Mouse (Mus musculus) neural tube, embryonic 13.5 days (tissue): ENCODE results near the gene Ccnb1ip1. TPM values are rescaled to one million over a fixed set of nuclear protein-coding genes. Genes with fewer than 3 reads are reported as not detected.

Source experiments
- ATAC-seq: fragments of 200-750 bp; cut with Nextera tagmentation; 2 replicates; pipeline ENCODE4 v1.8.0; 2017; ENCODE audit warnings: low read depth, mild to moderate bottlenecking, moderate TSS enrichment, moderate library complexity
- H3K27ac ChIP-seq: fragments of 300-500 bp; sonication (generic); replicated peaks from 2 replicates; pipeline ENCODE4 v1.5.1; 2015; ENCODE audit warnings: moderate library complexity, mild to moderate bottlenecking, inconsistent platforms
- H3K27me3 ChIP-seq: fragments of 300-500 bp; sonication (generic); 2 replicates; pipeline ENCODE4 v1.6.1; 2015; ENCODE audit warnings: mild to moderate bottlenecking, inconsistent platforms
- H3K36me3 ChIP-seq: fragments of 300-500 bp; sonication (generic); 2 replicates; pipeline ENCODE4 v1.6.1; 2015; ENCODE audit warnings: mild to moderate bottlenecking, inconsistent platforms
- H3K4me1 ChIP-seq: fragments of 300-500 bp; sonication (generic); replicated peaks from 2 replicates; pipeline ENCODE4 v1.6.1; 2015; ENCODE audit warnings: inconsistent platforms
- H3K4me2 ChIP-seq: fragments of 300-500 bp; sonication (generic); 2 replicates; pipeline ENCODE4 v1.6.1; 2015; ENCODE audit warnings: inconsistent platforms, mild to moderate bottlenecking, moderate library complexity
- H3K4me3 ChIP-seq: fragments of 300-500 bp; sonication (generic); 2 replicates; pipeline ENCODE4 v1.5.1; 2015; ENCODE audit warnings: mild to moderate bottlenecking, inconsistent platforms
- H3K9ac ChIP-seq: fragments of 300-500 bp; sonication (generic); 2 replicates; pipeline ENCODE4 v1.6.1; 2015; ENCODE audit warnings: moderate library complexity, mild to moderate bottlenecking, inconsistent platforms
- H3K9me3 ChIP-seq: fragments of 300-500 bp; sonication (generic); 2 replicates; pipeline ENCODE4 v1.6.1; 2016; ENCODE audit warnings: inconsistent platforms
- WGBS: fragments of 180-500 bp; shearing (Covaris S2); methylation state at CpG from one replicate; pipeline ENCODE4 v1.1.7; 2015; 5-methylcytosine and 5-hydroxymethylcytosine counted together
- polyA plus RNA-seq: library from polyadenylated mRNA; unstranded; fragments of >200 nt; fragmentation: Nextera tagmentation; extraction: Ambion mirVana; gene quantifications from 2 replicates; pipeline ENCODE4 v1.2.1, GENCODE M21; 2015

The Ccnb1ip1 gene
- polyA plus RNA-seq, 1 experiment from 2014 or later, result not detected

GRCm38 (mm10) chr14:50771342-50771741, 36.2 kb downstream of the Ccnb1ip1 start:
- ATAC-seq, result no peak

DNA sequence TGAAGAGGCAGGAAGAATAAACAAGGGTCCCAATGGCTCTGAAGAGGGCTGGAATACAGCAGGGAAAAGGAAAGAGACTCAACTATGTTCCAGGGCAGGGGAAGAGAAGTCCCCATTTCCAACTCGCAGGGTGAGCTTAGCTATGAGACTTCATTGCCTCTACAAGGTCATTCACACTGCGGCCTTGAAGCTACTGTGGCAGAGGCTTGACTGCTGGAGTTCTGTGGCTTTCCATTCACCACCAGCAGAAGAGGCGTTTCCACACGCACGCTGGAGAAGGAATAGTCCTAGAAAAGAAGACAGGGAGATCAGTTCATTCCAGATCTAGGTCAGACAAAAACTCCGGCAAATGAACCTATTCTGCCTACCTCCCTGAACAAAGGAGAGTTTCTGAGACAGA, 41.8 kb downstream of the Ccnb1ip1 start:
- 91% methylated on average over 6 of the region's 6 CpGs for WGBS
- H3K4me2 ChIP-seq, result no peak overlapping the region
- no peaks in the 10 kb centered on the region for H3K4me1 ChIP-seq
- ATAC-seq, result no peak
- H3K4me3 ChIP-seq, result no peak overlapping the region
- no peaks in the 10 kb centered on the region for H3K9me3 ChIP-seq
- peaks cover 75% of the 10 kb centered on the region for H3K36me3 ChIP-seq
- no peak overlapping the region for H3K9ac ChIP-seq
- H3K27ac ChIP-seq, result no peak overlapping the region
- H3K27me3 ChIP-seq, result no peaks in the 10 kb centered on the region

More at GRCm38 (mm10) chr14:50771342-50771741, 36.2 kb downstream of the Ccnb1ip1 start:
- Histone ChIP-seq H3K27me3 (no peaks in the 10 kb centered on the region), H3K4me2 (no peak overlapping the region), H3K4me3 (no peak overlapping the region), H3K9ac (no peak overlapping the region), H3K4me1 (no peaks in the 10 kb centered on the region), H3K27ac (no peak overlapping the region), H3K9me3 (no peaks in the 10 kb centered on the region), H3K36me3 (peaks cover 96% of the 10 kb centered on the region)
- WGBS, result 87% methylated on average over 2 of the region's 2 CpGs

DNA sequence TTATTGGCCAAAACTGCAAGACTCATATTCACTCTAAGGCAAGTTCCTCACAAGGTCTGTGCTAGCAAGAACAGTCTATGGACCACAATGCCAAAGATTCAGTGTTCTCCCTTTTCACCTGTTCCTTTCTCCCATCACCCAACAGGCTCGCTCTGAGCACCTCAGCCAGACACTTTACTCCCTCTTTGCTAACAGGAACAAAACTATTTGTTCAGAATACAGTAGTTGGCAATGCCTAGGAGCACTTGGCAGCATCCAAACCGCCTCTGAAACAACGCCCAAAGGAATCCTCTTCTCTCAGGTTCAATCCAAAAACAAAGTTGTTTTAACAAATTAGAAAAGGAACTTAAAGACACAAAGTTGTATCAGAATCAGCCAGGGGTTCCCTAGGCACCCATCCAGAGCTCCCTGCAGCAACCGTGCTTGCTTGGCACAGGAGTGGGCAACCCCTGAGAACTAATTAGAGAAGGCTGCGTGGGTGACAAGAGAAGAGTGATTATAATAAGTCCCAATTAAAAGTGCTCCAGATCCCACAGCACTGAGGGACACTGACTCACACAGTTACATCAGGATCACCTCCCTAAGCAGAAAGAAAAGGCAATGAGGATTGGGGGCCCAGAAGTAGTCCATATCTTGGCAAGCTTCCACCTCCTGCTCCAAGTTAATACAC, 49.0 kb downstream of the Ccnb1ip1 start:
- ATAC-seq, result no peak
- H3K36me3 ChIP-seq, result peaks cover 8% of the 10 kb centered on the region
- H3K4me2 ChIP-seq, result no peak overlapping the region
- no peak overlapping the region for H3K27ac ChIP-seq
- WGBS, result 84% methylated on average over 5 of the region's 5 CpGs
- H3K9me3 ChIP-seq, result no peaks in the 10 kb centered on the region
- no peak overlapping the region for H3K9ac ChIP-seq
- no peaks in the 10 kb centered on the region for H3K27me3 ChIP-seq
- H3K4me1 ChIP-seq, result no peaks in the 10 kb centered on the region
- H3K4me3 ChIP-seq, result no peak overlapping the region

DNA sequence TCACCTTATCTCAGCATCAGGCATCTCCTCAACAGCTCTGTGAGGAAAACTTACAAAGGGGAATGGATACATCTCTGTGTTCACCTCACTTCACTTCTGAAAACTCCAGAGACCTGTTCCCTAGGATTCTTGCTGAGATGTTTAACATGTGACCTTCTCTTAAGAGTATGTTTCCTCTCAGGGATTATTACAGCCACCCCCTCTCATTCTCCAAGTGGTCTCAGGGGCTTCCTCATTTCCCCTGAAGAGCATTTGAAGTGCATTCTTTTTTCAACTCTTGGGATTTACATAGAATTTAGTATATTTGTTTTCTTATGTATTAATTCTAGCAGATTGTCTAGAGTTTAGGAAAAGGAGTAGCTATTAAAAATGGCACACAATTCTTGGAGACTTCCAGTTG, 62.5 kb downstream of the Ccnb1ip1 start, which contains the start of gene Olfr749:
TSS of gene Olfr749 (minus strand) at position 101 of the 400 bp plus-strand sequence.
- H3K27me3 ChIP-seq, result no peaks in the 10 kb centered on the region
- H3K9ac ChIP-seq, result no peak within 1 kb of the TSS
- H3K9me3 ChIP-seq, result no peaks in the 10 kb centered on the region
- no peak for ATAC-seq
- H3K36me3 ChIP-seq, result no peaks in the 10 kb centered on the region
- H3K4me3 ChIP-seq, result no peak within 1 kb of the TSS
- H3K4me1 ChIP-seq, result no peaks in the 10 kb centered on the region
- no peak within 1 kb of the TSS for H3K27ac ChIP-seq
- H3K4me2 ChIP-seq, result no peak within 1 kb of the TSS

DNA sequence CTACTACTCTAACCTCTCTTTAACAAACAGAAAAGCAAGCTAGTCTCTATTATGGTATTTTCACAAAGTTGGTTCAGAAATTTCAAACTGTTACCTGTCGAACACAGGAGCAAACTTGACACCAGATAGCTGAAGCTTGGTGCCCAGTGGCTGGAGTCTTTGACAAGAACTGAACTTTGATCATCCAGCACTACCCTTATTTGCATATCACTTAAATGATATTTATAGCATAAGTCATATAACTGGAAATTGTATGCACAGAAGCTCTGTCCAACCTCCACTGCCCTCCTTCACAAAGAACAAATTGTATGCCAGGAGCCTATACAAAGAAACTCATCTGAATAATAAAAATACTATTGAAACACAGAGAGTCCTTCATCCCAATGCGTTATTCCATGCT, 65.9 kb downstream of the Ccnb1ip1 start:
- no peak overlapping the region for H3K4me2 ChIP-seq
- H3K27ac ChIP-seq, result no peak overlapping the region
- H3K36me3 ChIP-seq, result no peaks in the 10 kb centered on the region
- H3K27me3 ChIP-seq, result no peaks in the 10 kb centered on the region
- no peak for ATAC-seq
- no peaks in the 10 kb centered on the region for H3K4me1 ChIP-seq
- no peak overlapping the region for H3K4me3 ChIP-seq
- 72% methylated on average over 2 of the region's 2 CpGs for WGBS
- no peaks in the 10 kb centered on the region for H3K9me3 ChIP-seq
- no peak overlapping the region for H3K9ac ChIP-seq

GRCm38 (mm10) chr14:50740334-50740733, 67.2 kb downstream of the Ccnb1ip1 start:
- H3K9ac ChIP-seq, result no peak overlapping the region
- H3K4me2 ChIP-seq, result no peak overlapping the region
- H3K9me3 ChIP-seq, result no peaks in the 10 kb centered on the region
- H3K4me1 ChIP-seq, result no peaks in the 10 kb centered on the region
- no peak overlapping the region for H3K27ac ChIP-seq
- H3K27me3 ChIP-seq, result no peaks in the 10 kb centered on the region
- H3K36me3 ChIP-seq, result no peaks in the 10 kb centered on the region
- no peak overlapping the region for H3K4me3 ChIP-seq
- no peak for ATAC-seq
- 82% methylated on average over 2 of the region's 2 CpGs for WGBS

Other genes with a start within 250 kb of the Ccnb1ip1 start
- gene Olfr744, start 192.9 kb downstream of the Ccnb1ip1 start, polyA plus RNA-seq, result not detected in 2 replicates
- not detected in 2 replicates for gene Olfr745, start 168.3 kb downstream of the Ccnb1ip1 start, polyA plus RNA-seq
- gene Olfr746, start 160.6 kb downstream of the Ccnb1ip1 start, polyA plus RNA-seq, result not detected in 2 replicates
- not detected in 2 replicates for gene Olfr747, start 114.5 kb downstream of the Ccnb1ip1 start, polyA plus RNA-seq
- gene Olfr748, start 100.4 kb downstream of the Ccnb1ip1 start, polyA plus RNA-seq, result not detected in 2 replicates
- gene Olfr749, start 62.6 kb downstream of the Ccnb1ip1 start, polyA plus RNA-seq, result not detected in 2 replicates
- gene Ttc5, start 22.2 kb downstream of the Ccnb1ip1 start, polyA plus RNA-seq, result 111 and 114 TPM in 2 replicates
- gene Parp2, start 109 bp upstream of the Ccnb1ip1 start, polyA plus RNA-seq, result 44.5 and 49.0 TPM in 2 replicates
- 3.2 and 3.4 TPM in 2 replicates for gene Tep1, start 62.8 kb upstream of the Ccnb1ip1 start, polyA plus RNA-seq
- 0.88 and 1.2 TPM in 2 replicates for gene Klhl33, start 89.8 kb upstream of the Ccnb1ip1 start, polyA plus RNA-seq
- gene Osgep, start 117.2 kb upstream of the Ccnb1ip1 start, polyA plus RNA-seq, result 122 and 125 TPM in 2 replicates
- 215 and 219 TPM in 2 replicates for gene Apex1, start 117.2 kb upstream of the Ccnb1ip1 start, polyA plus RNA-seq
- 90.2 and 103 TPM in 2 replicates for gene Pip4p1, start 123.1 kb upstream of the Ccnb1ip1 start, polyA plus RNA-seq
- 25.8 and 27.4 TPM in 2 replicates for gene Pnp, start 123.3 kb upstream of the Ccnb1ip1 start, polyA plus RNA-seq
- gene Gm49342, start 136.8 kb upstream of the Ccnb1ip1 start, polyA plus RNA-seq, result 2.7 TPM in 1 of 2 replicates, not detected in the other
- not detected in 2 replicates for gene Pnp2, start 148.3 kb upstream of the Ccnb1ip1 start, polyA plus RNA-seq
- gene Rnase10, start 200.0 kb upstream of the Ccnb1ip1 start, polyA plus RNA-seq, result not detected in 2 replicates
- gene Rnase9, start 234.1 kb upstream of the Ccnb1ip1 start, polyA plus RNA-seq, result not detected in 2 replicates
- not detected in 2 replicates for gene Rnase11, start 242.4 kb upstream of the Ccnb1ip1 start, polyA plus RNA-seq
- not detected in 2 replicates for gene Rnase12, start 249.9 kb upstream of the Ccnb1ip1 start, polyA plus RNA-seq